Comparison of ENCODE assay signal across 8 mouse cellular contexts in the genomic region with DNA sequence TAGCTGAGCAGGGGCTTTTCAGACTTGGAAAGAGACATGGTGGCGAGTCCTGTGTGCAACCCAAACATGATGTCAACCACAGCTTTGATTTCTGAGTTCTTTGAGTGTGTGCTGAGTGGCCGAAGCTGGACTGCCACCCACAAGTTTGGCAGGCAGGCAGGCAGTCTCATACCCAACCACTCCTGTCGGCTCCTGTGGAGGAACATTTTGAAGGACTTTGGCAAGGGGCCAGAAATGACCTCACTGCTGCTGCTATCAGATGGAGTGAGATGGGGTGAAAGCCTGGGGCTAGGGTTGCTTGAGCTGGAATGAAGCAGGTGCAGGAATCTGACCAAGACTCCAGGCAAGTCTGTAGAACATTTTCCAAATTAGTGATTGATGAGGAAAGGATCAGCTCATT.
DNase-seq lines count a peak whose midpoint lies in the region; ATAC-seq lines count a peak whose summit lies in the region.

No protein-coding gene starts in this region.

- H3K27ac ChIP-seq in midbrain, embryonic 14.5 days (replicated peaks; ENCODE audit: low read depth, low read length) = no peak overlapping the region
- no peak overlapping the region for H3K27ac ChIP-seq in midbrain, embryonic 10.5 days (replicated peaks)
- peak overlapping the region; percentile 23; the same call in 1 of the 2 replicates for H3K27ac ChIP-seq in kidney, embryonic 15.5 days
- H3K27ac ChIP-seq in stomach, embryonic 14.5 days (ENCODE audit: low read length) = no peak overlapping the region
- no peak overlapping the region for H3K27ac ChIP-seq in forebrain, embryonic 16.5 days (ENCODE audit: low read length)

- 0 out of 2 replicates have a peak, but pooled peaks cover 3% of the 10 kb centered on the region for H3K27me3 ChIP-seq in midbrain, embryonic 14.5 days (ENCODE audit: control insufficient read depth, insufficient read depth, low read length)
- H3K27me3 ChIP-seq in midbrain, embryonic 10.5 days (ENCODE audit: low read depth, poor library complexity, severe bottlenecking) = peaks cover 8% of the 10 kb centered on the region
- H3K27me3 ChIP-seq in kidney, embryonic 15.5 days = peaks cover 24% of the 10 kb centered on the region
- H3K27me3 ChIP-seq in stomach, embryonic 14.5 days (ENCODE audit: control insufficient read depth, insufficient read depth, low read length) = no peaks in the 10 kb centered on the region
- H3K27me3 ChIP-seq in forebrain, embryonic 16.5 days (replicated peaks; ENCODE audit: control insufficient read depth, insufficient read depth, low read length) = no peaks in the 10 kb centered on the region

- no peak overlapping the region for H3K4me3 ChIP-seq in midbrain, embryonic 14.5 days (replicated peaks; ENCODE audit: low read depth, low read length)
- H3K4me3 ChIP-seq in midbrain, embryonic 10.5 days = no peak overlapping the region
- no peak overlapping the region for H3K4me3 ChIP-seq in kidney, embryonic 15.5 days (replicated peaks)
- H3K4me3 ChIP-seq in stomach, embryonic 14.5 days (ENCODE audit: low read depth, low read length) = no peak overlapping the region
- no peak overlapping the region for H3K4me3 ChIP-seq in forebrain, embryonic 16.5 days (replicated peaks; ENCODE audit: low read length)

- ATAC-seq in midbrain, embryonic 14.5 days (ENCODE audit: low FRiP score, low TSS enrichment) = no peak
- no peak for ATAC-seq in kidney, embryonic 15.5 days (replicated peaks; ENCODE audit: low FRiP score)
- ATAC-seq in stomach, embryonic 14.5 days (ENCODE audit: insufficient number of reproducible peaks, insufficient read depth, low FRiP score, low read depth) = peak; percentile 76; the same call in 1 of the 2 replicates
- ATAC-seq in forebrain, embryonic 16.5 days = no peak

- H3K4me1 ChIP-seq in midbrain, embryonic 14.5 days (ENCODE audit: control insufficient read depth, insufficient read depth, low read length) = peaks cover 8% of the 10 kb centered on the region
- peaks cover 16% of the 10 kb centered on the region for H3K4me1 ChIP-seq in midbrain, embryonic 10.5 days
- peaks cover 6% of the 10 kb centered on the region for H3K4me1 ChIP-seq in kidney, embryonic 15.5 days
- H3K4me1 ChIP-seq in stomach, embryonic 14.5 days (ENCODE audit: control insufficient read depth, insufficient read depth, low read length) = peaks cover 8% of the 10 kb centered on the region; the same call in 1 of the 2 replicates
- peaks cover 9% of the 10 kb centered on the region for H3K4me1 ChIP-seq in forebrain, embryonic 16.5 days (replicated peaks; ENCODE audit: control insufficient read depth, insufficient read depth, low read length)

- H3K36me3 ChIP-seq in midbrain, embryonic 14.5 days (ENCODE audit: control insufficient read depth, insufficient read depth, low read length) = no peaks in the 10 kb centered on the region
- H3K36me3 ChIP-seq in midbrain, embryonic 10.5 days = no peaks in the 10 kb centered on the region
- no peaks in the 10 kb centered on the region for H3K36me3 ChIP-seq in kidney, embryonic 15.5 days
- H3K36me3 ChIP-seq in stomach, embryonic 14.5 days (ENCODE audit: control insufficient read depth, insufficient read depth, low read length) = no peaks in the 10 kb centered on the region
- no peaks in the 10 kb centered on the region for H3K36me3 ChIP-seq in forebrain, embryonic 16.5 days (ENCODE audit: control insufficient read depth, insufficient read depth)

- H3K9me3 ChIP-seq in midbrain, embryonic 14.5 days (ENCODE audit: control insufficient read depth, low read length) = no peaks in the 10 kb centered on the region
- H3K9me3 ChIP-seq in midbrain, embryonic 10.5 days (replicated peaks) = peaks cover 4% of the 10 kb centered on the region; the same call in 1 of the 2 replicates
- no peaks in the 10 kb centered on the region for H3K9me3 ChIP-seq in kidney, embryonic 15.5 days (replicated peaks)
- H3K9me3 ChIP-seq in stomach, embryonic 14.5 days (ENCODE audit: control insufficient read depth, low read depth, low read length) = no peaks in the 10 kb centered on the region
- H3K9me3 ChIP-seq in forebrain, embryonic 16.5 days (ENCODE audit: control insufficient read depth, low read length) = no peaks in the 10 kb centered on the region

- peak; percentile 15 for DNase-seq in midbrain, embryonic 14.5 days
- no peak for DNase-seq in midbrain, embryonic 10.5 days (ENCODE audit: low spot score)
- DNase-seq in cerebellum, postnatal 25 days = peak; percentile 48 to 68
- DNase-seq in natural killer cell, adult 2 months (ENCODE audit: low spot score in 2 of 2) = no peak
- DNase-seq in embryo, embryonic 11 days = no peak

- 78% methylated on average over 3 of the region's 3 CpGs for WGBS in midbrain, embryonic 14.5 days
- WGBS in midbrain, embryonic 10.5 days = 89% methylated on average over 3 of the region's 3 CpGs
- WGBS in kidney, embryonic 15.5 days = 56% methylated on average over 3 of the region's 3 CpGs
- WGBS in stomach, embryonic 14.5 days = 54% methylated on average over 3 of the region's 3 CpGs
- WGBS in forebrain, embryonic 16.5 days = 30% methylated on average over 3 of the region's 3 CpGs

- no peak overlapping the region for H3K9ac ChIP-seq in midbrain, embryonic 14.5 days (replicated peaks; ENCODE audit: low read length)
- no peak overlapping the region for H3K9ac ChIP-seq in kidney, embryonic 15.5 days
- no peak overlapping the region for H3K9ac ChIP-seq in stomach, embryonic 14.5 days (replicated peaks; ENCODE audit: low read depth, low read length)
- no peak overlapping the region for H3K9ac ChIP-seq in forebrain, embryonic 16.5 days (replicated peaks; ENCODE audit: low read depth, low read length)

- H3K4me2 ChIP-seq in midbrain, embryonic 14.5 days (ENCODE audit: low read length) = no peak overlapping the region
- H3K4me2 ChIP-seq in kidney, embryonic 15.5 days = no peak overlapping the region
- H3K4me2 ChIP-seq in stomach, embryonic 14.5 days (replicated peaks; ENCODE audit: low read depth, low read length) = no peak overlapping the region
- no peak overlapping the region for H3K4me2 ChIP-seq in forebrain, embryonic 16.5 days (ENCODE audit: low read length)

Comparison
In these comparisons a context has a peak if more than half of its experiments do, and no peak if none do; other contexts are left out.
1. DNase-seq: peak in midbrain, embryonic 14.5 days (single experiment) and cerebellum, postnatal 25 days (2 of 2); none in midbrain, embryonic 10.5 days (single experiment), natural killer cell, adult 2 months (0 of 2) and embryo, embryonic 11 days (single experiment).